Mouse (Mus musculus): ENCODE data around the gene Hecw2. TPM values are rescaled to one million over a fixed set of nuclear protein-coding genes. Genes with fewer than 3 reads are reported as not detected.

The Hecw2 gene
- total RNA-seq, 2 experiments from 2014 or later = 24.7 to 28.1 TPM

- DNase-seq (ENCODE audit: low spot score in 2 of 2) = no peak
Measured at GRCm38 (mm10) chr1:53843051-53843450, 351.9 kb downstream of the Hecw2 start.

GRCm38 (mm10) chr1:53841080-53841479 lies 353.9 kb downstream of the Hecw2 start:
- no peak for DNase-seq (ENCODE audit: low spot score in 2 of 2)

GRCm38 (mm10) chr1:53839392-53839791 lies 355.6 kb downstream of the Hecw2 start:
- no peak for DNase-seq (ENCODE audit: low spot score in 2 of 2)

GRCm38 (mm10) chr1:53838182-53838859 lies 356.6 kb downstream of the Hecw2 start:
- no peak for DNase-seq (ENCODE audit: low spot score in 2 of 2)

- no peak for DNase-seq (ENCODE audit: low spot score in 2 of 2)
Measured at GRCm38 (mm10) chr1:53830286-53830685, 364.7 kb downstream of the Hecw2 start.

GRCm38 (mm10) chr1:53829089-53829488 lies 365.9 kb downstream of the Hecw2 start:
- peak in 1 of 2 experiments; percentile 11 for DNase-seq (ENCODE audit: low spot score in 2 of 2)

- no peak for DNase-seq (ENCODE audit: low spot score in 2 of 2)
Measured at GRCm38 (mm10) chr1:53824446-53825337, 370.3 kb downstream of the Hecw2 start.

- DNase-seq (ENCODE audit: low spot score in 2 of 2) = peak; percentile 42 to 51
Measured at GRCm38 (mm10) chr1:53823687-53824445, 371.1 kb downstream of the Hecw2 start.

- no peak for DNase-seq (ENCODE audit: low spot score in 2 of 2)
Measured at GRCm38 (mm10) chr1:53821983-53822382, 373.0 kb downstream of the Hecw2 start.

- no peak for DNase-seq (ENCODE audit: low spot score in 2 of 2)
Measured at GRCm38 (mm10) chr1:53820041-53820632, 374.8 kb downstream of the Hecw2 start.

- no peak for DNase-seq (ENCODE audit: low spot score in 2 of 2)
Measured at GRCm38 (mm10) chr1:53818072-53818862, 376.7 kb downstream of the Hecw2 start.

GRCm38 (mm10) chr1:53816353-53816752 lies 378.6 kb downstream of the Hecw2 start:
- DNase-seq (ENCODE audit: low spot score in 2 of 2) = no peak

GRCm38 (mm10) chr1:53814077-53814705 lies 380.8 kb downstream of the Hecw2 start:
- no peak for DNase-seq (ENCODE audit: low spot score in 2 of 2)

- DNase-seq (ENCODE audit: low spot score in 2 of 2) = no peak
Measured at GRCm38 (mm10) chr1:53811919-53812318, 383.0 kb downstream of the Hecw2 start.

- no peak for DNase-seq (ENCODE audit: low spot score in 2 of 2)
Measured at GRCm38 (mm10) chr1:53808229-53808628, 386.7 kb downstream of the Hecw2 start.

GRCm38 (mm10) chr1:53797811-53798210 lies 397.2 kb downstream of the Hecw2 start:
- DNase-seq (ENCODE audit: low spot score in 2 of 2) = no peak

- no peak for DNase-seq (ENCODE audit: low spot score in 2 of 2)
Measured at GRCm38 (mm10) chr1:53797074-53797473, 397.9 kb downstream of the Hecw2 start.

- no peak for DNase-seq (ENCODE audit: low spot score in 2 of 2)
Measured at GRCm38 (mm10) chr1:53796271-53796670, 398.7 kb downstream of the Hecw2 start.

- no peak for DNase-seq (ENCODE audit: low spot score in 2 of 2)
Measured at GRCm38 (mm10) chr1:53795591-53795990, 399.4 kb downstream of the Hecw2 start.

- no peak for DNase-seq (ENCODE audit: low spot score in 2 of 2)
Measured at GRCm38 (mm10) chr1:53795081-53795480, 399.9 kb downstream of the Hecw2 start.

Measured in layer of hippocampus, adult 18-20 months (tissue).